Mouse (Mus musculus) thymus, adult 2 months (tissue): ENCODE results near the gene Fgfr1op. TPM values are rescaled to one million over a fixed set of nuclear protein-coding genes. Genes with fewer than 3 reads are reported as not detected.

ENCODE experiments used
- DNase-seq: peaks from one replicate; pipeline ENCODE4 v3.0.0; 2021
- H3K27ac ChIP-seq: fragments of 200-500 bp; 2 replicates; pipeline ENCODE4 v1.5.1; 2012; ENCODE audit warnings: low read length, control low read depth; ENCODE audit not compliant: control insufficient read depth, insufficient read depth
- H3K27me3 ChIP-seq: fragments of 200-500 bp; 2 replicates; pipeline ENCODE4 v1.6.1; 2012; ENCODE audit warnings: mild to moderate bottlenecking, low read length, moderate library complexity, mixed read lengths; ENCODE audit not compliant: control insufficient read depth, insufficient read depth
- H3K36me3 ChIP-seq: fragments of 200-500 bp; 2 replicates; pipeline ENCODE4 v1.6.1; 2012; ENCODE audit warnings: mild to moderate bottlenecking, low read length, moderate library complexity; ENCODE audit not compliant: control insufficient read depth, insufficient read depth
- H3K4me1 ChIP-seq: fragments of 200-500 bp; replicated peaks from 2 replicates; pipeline ENCODE4 v1.6.1; 2012; ENCODE audit warnings: low read length; ENCODE audit not compliant: control insufficient read depth, insufficient read depth
- H3K4me3 ChIP-seq: fragments of 200-500 bp; 2 replicates; pipeline ENCODE4 v1.5.1; 2012; ENCODE audit warnings: mild to moderate bottlenecking, low read length, control low read depth, moderate library complexity; ENCODE audit not compliant: control insufficient read depth, insufficient read depth
- CTCF ChIP-seq: fragments of 200-500 bp; IDR thresholded peaks from 2 replicates; pipeline ENCODE4 v1.5.1; 2012; ENCODE audit warnings: mild to moderate bottlenecking, control low read depth, low read length, moderate library complexity, borderline replicate concordance; ENCODE audit not compliant: control insufficient read depth, poor library complexity, insufficient read depth; ENCODE audit errors: extremely low read depth
- POLR2A ChIP-seq: fragments of 200-500 bp; IDR thresholded peaks from 2 replicates; pipeline ENCODE4 v1.6.1; 2012; ENCODE audit warnings: mild to moderate bottlenecking, low read length, control low read depth, moderate library complexity; ENCODE audit not compliant: control insufficient read depth, poor library complexity, insufficient read depth; ENCODE audit errors: extremely low read depth
- WGBS: fragments of 180-500 bp; shearing (Covaris S2); methylation state at CpG from one replicate; pipeline ENCODE4 v1.1.7; 2018; 5-methylcytosine and 5-hydroxymethylcytosine counted together
- polyA plus RNA-seq: library from polyadenylated mRNA; depleted of rRNA; stranded (reverse); fragments of >200 nt; gene quantifications from 2 replicates; pipeline ENCODE4 v1.2.3, GENCODE M21; 2012

Fgfr1op gene
- polyA plus RNA-seq, 1 experiment: 6.6 TPM

GRCm38 (mm10) chr17:8233618-8234214 lies 68.4 kb downstream of the Fgfr1op start:
- no peak for TF ChIP-seq POLR2A
- no peak for TF ChIP-seq CTCF

GRCm38 (mm10) chr17:8234537-8234936 lies 69.2 kb downstream of the Fgfr1op start:
- WGBS: 84% methylated on average over 4 of the region's 4 CpGs
- DNase-seq: no peak
- 0 out of 2 replicates have a peak, but pooled peaks cover 2% of the 10 kb centered on the region for H3K4me1 ChIP-seq
- H3K27ac ChIP-seq: no peak overlapping the region
- H3K4me3 ChIP-seq: no peak overlapping the region
- H3K27me3 ChIP-seq: no peaks in the 10 kb centered on the region
- H3K36me3 ChIP-seq: no peaks in the 10 kb centered on the region
- TF ChIP-seq POLR2A: no peak
- TF ChIP-seq CTCF: no peak

More at GRCm38 (mm10) chr17:8233618-8234214, 68.4 kb downstream of the Fgfr1op start:
- H3K27ac ChIP-seq: no peak overlapping the region
- no peak overlapping the region for H3K4me3 ChIP-seq
- H3K27me3 ChIP-seq: no peaks in the 10 kb centered on the region
- DNase-seq: no peak
- WGBS: 41% methylated on average over 15 of the region's 15 CpGs
- peaks cover under 1% of the 10 kb centered on the region; the same call in 1 of the 2 replicates for H3K4me1 ChIP-seq
- no peaks in the 10 kb centered on the region for H3K36me3 ChIP-seq

- H3K4me3 ChIP-seq: no peak within 1 kb of the TSS
- no peaks in the 10 kb centered on the region for H3K36me3 ChIP-seq
- no peak for TF ChIP-seq POLR2A
- no peak for TF ChIP-seq CTCF
- H3K27me3 ChIP-seq: no peaks in the 10 kb centered on the region
- WGBS: 10% methylated on average over 3 of the region's 3 CpGs
- no peak for DNase-seq
- H3K27ac ChIP-seq: no peak within 1 kb of the TSS
- H3K4me1 ChIP-seq: peaks cover 8% of the 10 kb centered on the region; the same call in 1 of the 2 replicates
Observed at GRCm38 (mm10) chr17:8235743-8236142, 70.4 kb downstream of the Fgfr1op start, which contains the start of gene Ccr6. Gene Ccr6 (plus strand): TSS chr17:8236043.

- H3K4me3 ChIP-seq: no peak overlapping the region
- no peak for DNase-seq
- no peaks in the 10 kb centered on the region for H3K36me3 ChIP-seq
- 71% methylated on average over 15 of the region's 15 CpGs for WGBS
- no peaks in the 10 kb centered on the region for H3K27me3 ChIP-seq
- TF ChIP-seq POLR2A (no peak), CTCF (no peak)
- peaks cover 11% of the 10 kb centered on the region; the same call in 1 of the 2 replicates for H3K4me1 ChIP-seq
- no peak overlapping the region for H3K27ac ChIP-seq
Observed at GRCm38 (mm10) chr17:8238012-8238710, 72.9 kb downstream of the Fgfr1op start.

GRCm38 (mm10) chr17:8239561-8239960 lies 74.3 kb downstream of the Fgfr1op start:
- no peaks in the 10 kb centered on the region for H3K36me3 ChIP-seq
- H3K4me3 ChIP-seq: no peak overlapping the region
- TF ChIP-seq POLR2A (no peak), CTCF (no peak)
- no peaks in the 10 kb centered on the region for H3K27me3 ChIP-seq
- no peak for DNase-seq
- peaks cover 11% of the 10 kb centered on the region; the same call in 1 of the 2 replicates for H3K4me1 ChIP-seq
- 53% methylated on average over 3 of the region's 3 CpGs for WGBS
- no peak overlapping the region for H3K27ac ChIP-seq

- Histone ChIP-seq H3K4me1 (peaks cover 11% of the 10 kb centered on the region; the same call in 1 of the 2 replicates), H3K4me3 (no peak overlapping the region), H3K27me3 (no peaks in the 10 kb centered on the region), H3K36me3 (no peaks in the 10 kb centered on the region), H3K27ac (no peak overlapping the region)
- WGBS: 46% methylated on average over 4 of the region's 4 CpGs
- TF ChIP-seq CTCF: no peak
- TF ChIP-seq POLR2A: no peak
- DNase-seq: no peak
Observed at GRCm38 (mm10) chr17:8240517-8240916, 75.2 kb downstream of the Fgfr1op start.
